Mouse (Mus musculus) forebrain, postnatal 0 days (tissue): ENCODE results near the gene Tcaim. TPM values are rescaled to one million over a fixed set of nuclear protein-coding genes. Genes with fewer than 3 reads are reported as not detected.

ENCODE experiments used
- ATAC-seq: fragments of 200-750 bp; cut with Nextera tagmentation; 2 replicates; pipeline ENCODE4 v1.8.0; 2017; ENCODE audit warnings: mild to moderate bottlenecking, moderate library complexity
- DNase-seq: peaks from one replicate; pipeline ENCODE4 v3.0.0-alpha.2; 2015
- H3K27ac ChIP-seq: fragments of 300-500 bp; sonication (generic); 2 replicates; pipeline ENCODE4 v1.5.1; 2014; ENCODE audit warnings: low read depth, mild to moderate bottlenecking, antibody characterized with exemption, low read length, moderate library complexity, mixed read lengths
- H3K27me3 ChIP-seq: fragments of 300-500 bp; sonication (generic); 2 replicates; pipeline ENCODE4 v1.6.1; 2014; ENCODE audit warnings: mild to moderate bottlenecking, low read length, mixed read lengths; ENCODE audit not compliant: insufficient read depth
- H3K36me3 ChIP-seq: fragments of 300-500 bp; sonication (generic); 2 replicates; pipeline ENCODE4 v1.6.1; 2014; ENCODE audit warnings: mild to moderate bottlenecking, moderate library complexity; ENCODE audit not compliant: insufficient read depth
- H3K4me1 ChIP-seq: fragments of 300-500 bp; sonication (generic); 2 replicates; pipeline ENCODE4 v1.6.1; 2014; ENCODE audit warnings: antibody characterized with exemption; ENCODE audit not compliant: insufficient read depth
- H3K4me2 ChIP-seq: fragments of 300-500 bp; sonication (generic); 2 replicates; pipeline ENCODE4 v1.6.1; 2014; ENCODE audit warnings: low read depth, mild to moderate bottlenecking, moderate library complexity
- H3K4me3 ChIP-seq: fragments of 300-500 bp; sonication (generic); 2 replicates; pipeline ENCODE4 v1.5.1; 2014; ENCODE audit warnings: low read depth, low read length, mixed read lengths
- H3K9ac ChIP-seq: fragments of 300-500 bp; sonication (generic); 2 replicates; pipeline ENCODE4 v1.6.1; 2014; ENCODE audit warnings: mild to moderate bottlenecking
- H3K9me3 ChIP-seq: fragments of 300-500 bp; sonication (generic); 2 replicates; pipeline ENCODE4 v1.6.1; 2016; ENCODE audit warnings: low read length
- CTCF ChIP-seq: sonication (generic); IDR thresholded peaks from 2 replicates; pipeline ENCODE4 v1.5.1; 2016; ENCODE audit warnings: antibody characterized with exemption, control low read depth, low read depth
- WGBS: fragments of 180-500 bp; shearing (Covaris S2); extraction: QIAGEN DNeasy Blood & Tissue Kit; methylation state at CpG from one replicate; pipeline ENCODE4 v1.1.7; 2014; 5-methylcytosine and 5-hydroxymethylcytosine counted together
- polyA plus RNA-seq: library from polyadenylated mRNA; unstranded; fragments of >200 nt; fragmentation: Nextera tagmentation; extraction: Ambion mirVana; gene quantifications from 2 replicates; pipeline ENCODE4 v1.2.1, GENCODE M21; 2015
- total RNA-seq: library from RNA; depleted of rRNA; stranded (reverse); fragments of >200 nt; gene quantifications from 2 replicates; pipeline ENCODE4 v1.2.3, GENCODE M21; 2014; rRNA removed

Gene Tcaim
- total and polyA plus RNA-seq, 2 experiments from 2014 or later, result 5.4 to 15.4 TPM

GRCm38 (mm10) chr9:122865697-122866166, 60.4 kb downstream of the Tcaim start, which contains the start of gene Zfp445:
Gene Zfp445, minus strand, starts transcription at chr9:122866006.
- 0 out of 2 replicates have a peak, but pooled peaks cover 6% of the 10 kb centered on the region for H3K9me3 ChIP-seq
- H3K36me3 ChIP-seq, result peaks cover 18% of the 10 kb centered on the region
- no peaks in the 10 kb centered on the region for H3K27me3 ChIP-seq
- peak within 1 kb of the TSS; percentile 78 for H3K27ac ChIP-seq
- no peak for TF ChIP-seq CTCF
- H3K4me3 ChIP-seq, result peak within 1 kb of the TSS; percentile 66
- peak within 1 kb of the TSS; percentile 58 for H3K4me2 ChIP-seq
- peaks cover 12% of the 10 kb centered on the region for H3K4me1 ChIP-seq
- ATAC-seq (peak; percentile 98), DNase-seq (peak; percentile 90)
- WGBS, result 1% methylated on average over 34 of the region's 34 CpGs
- H3K9ac ChIP-seq, result peak within 1 kb of the TSS; percentile 76

DNA sequence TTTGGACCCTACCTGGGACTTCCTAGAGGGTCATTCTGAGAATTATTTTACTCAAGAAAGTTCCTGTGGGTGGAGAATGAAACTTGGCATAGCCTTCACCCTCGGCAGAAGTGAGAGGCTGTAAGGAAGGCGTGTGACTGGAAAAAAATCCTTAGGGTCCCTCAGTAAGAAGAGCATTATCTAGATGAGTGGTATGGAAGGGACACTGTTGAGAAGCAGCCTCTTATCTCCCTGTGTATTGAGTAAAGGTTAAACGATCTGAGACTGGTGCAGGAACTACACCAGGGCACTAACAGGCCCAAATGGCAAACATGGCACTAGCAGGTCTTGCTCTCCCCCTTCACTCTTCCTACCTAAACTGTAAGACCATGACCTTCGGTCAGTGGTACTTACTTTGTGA, 60.9 kb downstream of the Tcaim start:
- DNase-seq, result no peak
- ATAC-seq, result peak; percentile 19; the same call in 1 of the 2 replicates
- H3K4me3 ChIP-seq, result peak overlapping the region; percentile 66
- no peaks in the 10 kb centered on the region for H3K27me3 ChIP-seq
- peak overlapping the region; percentile 58 for H3K4me2 ChIP-seq
- H3K4me1 ChIP-seq, result peaks cover 12% of the 10 kb centered on the region
- TF ChIP-seq CTCF, result no peak
- peaks cover 14% of the 10 kb centered on the region for H3K36me3 ChIP-seq
- no peak overlapping the region for H3K27ac ChIP-seq
- 0 out of 2 replicates have a peak overlapping the region, but pooled peaks have one; percentile 76 for H3K9ac ChIP-seq
- 80% methylated on average over 4 of the region's 4 CpGs for WGBS
- H3K9me3 ChIP-seq, result 0 out of 2 replicates have a peak, but pooled peaks cover 6% of the 10 kb centered on the region

DNA sequence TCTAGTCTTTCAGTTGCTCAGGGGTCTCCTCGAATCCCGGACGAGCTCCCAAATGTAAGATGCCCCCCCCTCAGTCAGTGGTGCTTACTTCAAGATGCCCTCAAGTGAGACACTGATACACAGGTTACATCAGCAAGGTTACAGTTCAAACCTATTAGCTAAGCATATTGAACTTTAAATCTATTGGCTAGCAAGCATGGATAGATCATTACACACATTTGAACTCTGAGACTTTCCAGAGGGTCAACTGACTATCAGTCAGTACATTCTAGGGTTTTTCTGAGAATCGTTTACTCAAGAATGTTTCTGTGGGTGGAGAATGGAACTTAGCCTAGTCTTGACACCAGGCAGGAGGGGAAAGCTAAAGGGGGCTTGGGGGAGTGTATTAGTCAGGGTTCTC, 67.3 kb downstream of the Tcaim start:
- no peaks in the 10 kb centered on the region for H3K9me3 ChIP-seq
- H3K4me1 ChIP-seq, result no peaks in the 10 kb centered on the region
- no peak overlapping the region for H3K27ac ChIP-seq
- WGBS, result 92% methylated on average over 4 of the region's 4 CpGs
- no peaks in the 10 kb centered on the region for H3K27me3 ChIP-seq
- no peak for DNase-seq
- TF ChIP-seq CTCF, result no peak
- no peaks in the 10 kb centered on the region for H3K36me3 ChIP-seq
- H3K9ac ChIP-seq, result no peak overlapping the region
- H3K4me3 ChIP-seq, result no peak overlapping the region
- ATAC-seq, result no peak
- no peak overlapping the region for H3K4me2 ChIP-seq

GRCm38 (mm10) chr9:122874653-122875052, 69.3 kb downstream of the Tcaim start:
- Histone ChIP-seq H3K27ac (no peak overlapping the region), H3K9ac (no peak overlapping the region), H3K36me3 (no peaks in the 10 kb centered on the region), H3K9me3 (no peaks in the 10 kb centered on the region), H3K4me2 (no peak overlapping the region), H3K4me1 (no peaks in the 10 kb centered on the region), H3K27me3 (no peaks in the 10 kb centered on the region), H3K4me3 (no peak overlapping the region)
- ATAC-seq, result no peak
- no peak for DNase-seq
- no peak for TF ChIP-seq CTCF
- WGBS, result 72% methylated on average over 1 of the region's 1 CpGs

GRCm38 (mm10) chr9:122875145-122875544, 69.8 kb downstream of the Tcaim start:
- H3K4me1 ChIP-seq, result no peaks in the 10 kb centered on the region
- H3K36me3 ChIP-seq, result no peaks in the 10 kb centered on the region
- H3K4me3 ChIP-seq, result no peak overlapping the region
- no peak for ATAC-seq
- no peaks in the 10 kb centered on the region for H3K9me3 ChIP-seq
- no peak for TF ChIP-seq CTCF
- H3K9ac ChIP-seq, result no peak overlapping the region
- no peak for DNase-seq
- 97% methylated on average over 2 of the region's 2 CpGs for WGBS
- H3K27ac ChIP-seq, result no peak overlapping the region
- no peak overlapping the region for H3K4me2 ChIP-seq
- no peaks in the 10 kb centered on the region for H3K27me3 ChIP-seq

GRCm38 (mm10) chr9:122885385-122885784, 80.0 kb downstream of the Tcaim start, which contains the start of gene Zkscan7:
Gene Zkscan7, plus strand, starts transcription at chr9:122885685.
- H3K27ac ChIP-seq, result 0 out of 2 replicates have a peak within 1 kb of the TSS, but pooled peaks have one; percentile 40
- no peak for TF ChIP-seq CTCF

More at GRCm38 (mm10) chr9:122885385-122885784, 80.0 kb downstream of the Tcaim start, which contains the start of gene Zkscan7:
- peak within 1 kb of the TSS; percentile 90 for H3K4me2 ChIP-seq
- H3K9me3 ChIP-seq, result peaks cover 9% of the 10 kb centered on the region; the same call in 1 of the 2 replicates
- H3K36me3 ChIP-seq, result peaks cover 2% of the 10 kb centered on the region; the same call in 1 of the 2 replicates
- no peak for ATAC-seq
- no peak for DNase-seq
- H3K4me3 ChIP-seq, result peak within 1 kb of the TSS; percentile 71
- H3K27me3 ChIP-seq, result no peaks in the 10 kb centered on the region
- 0 out of 2 replicates have a peak, but pooled peaks cover 3% of the 10 kb centered on the region for H3K4me1 ChIP-seq
- H3K9ac ChIP-seq, result peak within 1 kb of the TSS; percentile 63; the same call in 1 of the 2 replicates
- WGBS, result 87% methylated on average over 3 of the region's 3 CpGs

Other genes starting within 250 kb of the Tcaim start
- not detected in 2 replicates for gene Topaz1, start 58.2 kb upstream of the Tcaim start, total RNA-seq
- gene Topaz1, start 58.2 kb upstream of the Tcaim start, polyA plus RNA-seq, result 0.05 TPM in 1 of 2 replicates, not detected in the other
- gene Gm35549, start 38.5 kb downstream of the Tcaim start, total RNA-seq, result not detected in 2 replicates
- gene Gm35549, start 38.5 kb downstream of the Tcaim start, polyA plus RNA-seq, result not detected in 2 replicates
- 124 and 155 TPM in 2 replicates for gene Zfp445, start 60.5 kb downstream of the Tcaim start, total RNA-seq
- gene Zfp445, start 60.5 kb downstream of the Tcaim start, polyA plus RNA-seq, result 43.0 and 69.4 TPM in 2 replicates
- gene Zkscan7, start 80.1 kb downstream of the Tcaim start, total RNA-seq, result 7.1 and 12.6 TPM in 2 replicates
- gene Zkscan7, start 80.1 kb downstream of the Tcaim start, polyA plus RNA-seq, result 0.83 and 1.6 TPM in 2 replicates
- 12.3 and 12.6 TPM in 2 replicates for gene Zfp105, start 117.5 kb downstream of the Tcaim start, total RNA-seq
- 5.6 and 7.0 TPM in 2 replicates for gene Zfp105, start 117.5 kb downstream of the Tcaim start, polyA plus RNA-seq
- 13.0 and 23.2 TPM in 2 replicates for gene 1110059G10Rik, start 145.5 kb downstream of the Tcaim start, total RNA-seq
- 41.4 and 53.1 TPM in 2 replicates for gene 1110059G10Rik, start 145.5 kb downstream of the Tcaim start, polyA plus RNA-seq
- gene Kif15, start 145.5 kb downstream of the Tcaim start, total RNA-seq, result 8.4 and 14.2 TPM in 2 replicates
- gene Kif15, start 145.5 kb downstream of the Tcaim start, polyA plus RNA-seq, result 3.8 and 5.6 TPM in 2 replicates
- gene Tmem42, start 215.8 kb downstream of the Tcaim start, total RNA-seq, result 17.7 and 21.9 TPM in 2 replicates
- 33.6 and 38.3 TPM in 2 replicates for gene Tmem42, start 215.8 kb downstream of the Tcaim start, polyA plus RNA-seq
- 0.52 and 0.54 TPM in 2 replicates for gene Tgm4, start 229.2 kb downstream of the Tcaim start, total RNA-seq
- gene Tgm4, start 229.2 kb downstream of the Tcaim start, polyA plus RNA-seq, result 0.46 and 0.48 TPM in 2 replicates